Mouse (Mus musculus): ENCODE data around the gene Spn. TPM values are rescaled to one million over a fixed set of nuclear protein-coding genes. Genes with fewer than 3 reads are reported as not detected.
"Not testable (repeated sequence)": the region's sequence is repeated elsewhere in the genome, so short reads cannot be mapped to it uniquely, and the experiment has no call there.

Spn gene
- total RNA-seq, 2 experiments from 2014 or later: 0.09 to 0.14 TPM

- intact Hi-C loops (cut with DNase I): no loop called here
- DNase-seq (ENCODE audit: low spot score in 2 of 2): no peak
These were observed 47.2 kb downstream of the Spn start for GRCm38 (mm10) chr7:127090154-127091113.

GRCm38 (mm10) chr7:127088901-127089845, 48.5 kb downstream of the Spn start:
- intact Hi-C loops (cut with DNase I): no loop called here
- DNase-seq (ENCODE audit: low spot score in 2 of 2): no peak

- intact Hi-C loops (cut with DNase I): no loop called here
- no peak for DNase-seq (ENCODE audit: low spot score in 2 of 2)
These were observed 49.5 kb downstream of the Spn start for GRCm38 (mm10) chr7:127088083-127088482.

GRCm38 (mm10) chr7:127087278-127088010, 50.2 kb downstream of the Spn start, which contains the start of gene Zg16:
TSS of gene Zg16 (minus strand) at chr7:127087328.
- DNase-seq (ENCODE audit: low spot score in 2 of 2); intact Hi-C loops (cut with DNase I): not testable (repeated sequence)

GRCm38 (mm10) chr7:127085751-127086150, 51.9 kb downstream of the Spn start:
- intact Hi-C loops (cut with DNase I); DNase-seq (ENCODE audit: low spot score in 2 of 2): not testable (repeated sequence)

GRCm38 (mm10) chr7:127084794-127085193, 52.8 kb downstream of the Spn start:
- DNase-seq (ENCODE audit: low spot score in 2 of 2): no peak
- intact Hi-C loops (cut with DNase I): no loop called here

- DNase-seq (ENCODE audit: low spot score in 2 of 2): no peak
- intact Hi-C loops (cut with DNase I): no loop called here
These were observed 53.9 kb downstream of the Spn start for GRCm38 (mm10) chr7:127083689-127084088.

GRCm38 (mm10) chr7:127082995-127083394, 54.6 kb downstream of the Spn start:
- intact Hi-C loops (cut with DNase I): no loop called here
- no peak for DNase-seq (ENCODE audit: low spot score in 2 of 2)

GRCm38 (mm10) chr7:127082271-127082670, 55.4 kb downstream of the Spn start:
- intact Hi-C loops (cut with DNase I): no loop called here

More at GRCm38 (mm10) chr7:127082271-127082670, 55.4 kb downstream of the Spn start:
- no peak for DNase-seq (ENCODE audit: low spot score in 2 of 2)

Other genes starting within 250 kb of the Spn start
- gene Tmem219, start 214.9 kb downstream of the Spn start, total RNA-seq (2021): 10 to 100 TPM; 20.2 to 22.3 TPM
- gene Kctd13, start 208.9 kb downstream of the Spn start, total RNA-seq (2021): 100 to 1,000 TPM; 139 TPM
- 10 to 100 TPM; 44.2 to 50.3 TPM for gene Asphd1, start 188.2 kb downstream of the Spn start, total RNA-seq (2021)
- gene Sez6l2, start 187.3 kb downstream of the Spn start, total RNA-seq (2021): 100 to 1,000 TPM; 400 to 404 TPM
- 100 to 1,000 TPM; 194 to 197 TPM for gene Cdipt, start 161.9 kb downstream of the Spn start, total RNA-seq (2021)
- not detected for gene Cdiptos, start 161.7 kb downstream of the Spn start, total RNA-seq (2021)
- 1 to 10 TPM; 5.2 to 6.7 TPM for gene Mvp, start 123.2 kb downstream of the Spn start, total RNA-seq (2021)
- 1 to 10 TPM in 1 of 2 experiments, under 1 TPM in 1; 0.66 to 2.3 TPM for gene Pagr1b, start 121.3 kb downstream of the Spn start, total RNA-seq (2021)
- 10 to 100 TPM; 22.5 to 23.9 TPM for gene Pagr1a, start 120.5 kb downstream of the Spn start, total RNA-seq (2021)
- gene Gm42742, start 116.7 kb downstream of the Spn start, total RNA-seq (2021): 10 to 100 TPM; 39.2 to 43.8 TPM
- 100 to 1,000 TPM; 191 to 195 TPM for gene Prrt2, start 116.6 kb downstream of the Spn start, total RNA-seq (2021)
- 100 to 1,000 TPM; 241 to 243 TPM for gene Maz, start 110.8 kb downstream of the Spn start, total RNA-seq (2021)
- 1 to 10 TPM; 5.0 to 5.7 TPM for gene Kif22, start 95.4 kb downstream of the Spn start, total RNA-seq (2021)
- not detected for gene Zg16, start 50.5 kb downstream of the Spn start, total RNA-seq (2021)
- gene AI467606, start 46.5 kb downstream of the Spn start, total RNA-seq (2021): 1 to 10 TPM; 1.2 to 1.4 TPM
- gene Qprt, start 15.6 kb downstream of the Spn start, total RNA-seq (2021): under 1 TPM in 1 of 2 experiments, not detected in 1; 0.55 TPM
- gene Cd2bp2, start 58.2 kb upstream of the Spn start, total RNA-seq (2021): 10 to 100 TPM; 81.7 to 84.1 TPM
- gene Tbc1d10b, start 70.6 kb upstream of the Spn start, total RNA-seq (2021): 10 to 100 TPM; 90.2 to 97.5 TPM
- gene Mylpf, start 71.1 kb upstream of the Spn start, total RNA-seq (2021): 1 to 10 TPM; 2.8 to 3.3 TPM
- gene Zfp553, start 95.2 kb upstream of the Spn start, total RNA-seq (2021): 10 to 100 TPM; 16.9 to 18.6 TPM
- 1 to 10 TPM; 3.4 to 3.6 TPM for gene Sept1, start 95.3 kb upstream of the Spn start, total RNA-seq (2021)
- gene Zfp771, start 106.5 kb upstream of the Spn start, total RNA-seq (2021): 10 to 100 TPM; 55.3 to 55.5 TPM
- 10 to 100 TPM; 30.6 to 31.0 TPM for gene Dctpp1, start 122.9 kb upstream of the Spn start, total RNA-seq (2021)
- 10 to 100 TPM; 40.5 to 41.3 TPM for gene Sephs2, start 136.2 kb upstream of the Spn start, total RNA-seq (2021)
- under 1 TPM; 0.34 to 0.94 TPM for gene Itgal, start 158.4 kb upstream of the Spn start, total RNA-seq (2021)
- gene Zfp768, start 207.8 kb upstream of the Spn start, total RNA-seq (2021): 10 to 100 TPM; 11.7 TPM
- 1 to 10 TPM; 5.4 to 6.7 TPM for gene Zfp747, start 238.2 kb upstream of the Spn start, total RNA-seq (2021)
- 1 to 10 TPM; 2.8 to 4.0 TPM for gene 9130019O22Rik, start 249.3 kb upstream of the Spn start, total RNA-seq (2021)